Mouse (Mus musculus) cerebellum, postnatal 4 days (tissue): ENCODE data around the gene Vmn1r24.
"Not testable (repeated sequence)": the region's sequence is repeated elsewhere in the genome, so short reads cannot be mapped to it uniquely, and the experiment has no call there.

Experiments used
- DNase-seq, 2 experiments: peaks; one replicate each; pipeline ENCODE4 v3.0.0; 2022; ENCODE audit warnings: low spot score in 2 of 2, mixed read lengths in 1 of 2

Vmn1r24 gene

GRCm38 (mm10) chr6:57961403-57961802 lies at the start of gene Vmn1r24:
TSS of gene Vmn1r24 (minus strand) at chr6:57961503.
- DNase-seq = not testable (repeated sequence)

- no peak for DNase-seq
Observed at GRCm38 (mm10) chr6:57980710-57981109, 19.4 kb upstream of the Vmn1r24 start, which contains the start of gene Vmn1r25. TSS of gene Vmn1r25 (minus strand) at chr6:57980810.

GRCm38 (mm10) chr6:57926738-57927137 lies 34.6 kb downstream of the Vmn1r24 start, which contains the start of gene Vmn1r23:
TSS of gene Vmn1r23 (minus strand) at chr6:57926838.
- DNase-seq = no peak

GRCm38 (mm10) chr6:57907928-57908327 lies 53.4 kb downstream of the Vmn1r24 start, which contains the start of gene Vmn1r22:
TSS of gene Vmn1r22 (minus strand) at chr6:57908028.
- DNase-seq = no peak
